Mouse (Mus musculus): ENCODE data around the gene Lrrc2.

DNA sequence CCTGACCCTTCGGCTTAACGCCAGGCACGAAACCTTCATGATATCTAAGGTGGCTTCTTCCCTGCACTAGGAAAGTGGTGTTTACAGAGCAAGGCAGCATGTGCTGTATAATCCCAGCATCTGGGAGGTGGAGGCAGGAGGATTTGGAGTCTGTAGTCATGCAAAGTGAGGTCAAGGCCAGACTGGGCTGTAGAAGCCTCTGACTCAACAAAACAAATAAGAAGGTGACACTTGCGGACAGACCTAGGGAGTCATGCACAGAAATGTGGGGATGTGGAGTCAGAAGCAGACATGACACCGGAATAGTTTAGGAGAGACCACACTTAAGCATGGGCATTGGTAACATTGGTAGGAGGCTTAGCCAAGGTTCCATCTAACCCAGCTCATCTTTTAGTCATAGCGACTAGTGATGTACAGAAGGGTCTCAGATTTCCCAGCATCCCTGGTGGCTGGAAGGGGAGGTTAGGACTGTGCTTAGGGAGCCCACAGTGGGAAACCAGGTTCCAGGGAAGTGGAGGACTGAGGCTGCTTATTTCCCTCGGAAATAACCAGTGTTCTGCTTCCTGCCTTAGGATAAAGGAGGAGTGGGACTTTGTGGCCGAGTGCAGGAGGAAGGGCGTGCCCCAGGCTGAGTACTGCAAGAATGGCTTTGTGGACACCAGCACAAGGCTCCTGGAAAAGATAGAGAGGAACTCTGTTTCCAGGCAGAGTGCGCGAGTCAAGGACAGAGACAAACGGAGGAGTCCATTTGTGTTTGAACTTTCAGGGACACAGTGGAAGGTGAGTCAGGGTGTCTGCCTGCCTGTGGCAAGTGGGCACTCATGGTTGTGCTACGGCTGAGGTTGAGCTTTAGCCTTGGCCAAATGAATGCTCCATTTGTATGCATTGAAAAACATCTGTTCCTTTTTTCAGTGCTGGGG lies 9.1 kb downstream of the Lrrc2 start:
- TF ChIP-seq CTCF (IDR thresholded peaks at IDR 0.05; ENCODE audit: borderline replicate concordance, insufficient read depth, low read length) = no peak
- TF ChIP-seq POLR2A (IDR thresholded peaks at IDR 0.05; ENCODE audit: low read depth, low read length) = no peak

Measured in embryonic fibroblast, embryonic 13.5 days (primary cell).